Mouse (Mus musculus): Measurements from ENCODE around the gene Btf3. TPM values are rescaled to one million over a fixed set of nuclear protein-coding genes. Genes with fewer than 3 reads are reported as not detected.

The Btf3 gene
- polyA plus RNA-seq, 1 experiment from 2014 or later = 708 TPM

- no peak overlapping the region for H3K4me2 ChIP-seq (ENCODE audit: low read length)
- H3K4me1 ChIP-seq (replicated peaks; ENCODE audit: control insufficient read depth, insufficient read depth, low read length) = peaks cover 21% of the 10 kb centered on the region
- H3K27me3 ChIP-seq (replicated peaks; ENCODE audit: control insufficient read depth, insufficient read depth, low read length) = peaks cover 95% of the 10 kb centered on the region
- ATAC-seq (replicated peaks; ENCODE audit: low FRiP score, low TSS enrichment, low read depth) (no peak), DNase-seq (ENCODE audit: low spot score) (peak; percentile 63)
- H3K9ac ChIP-seq (ENCODE audit: low read length) = no peak overlapping the region
- no peak overlapping the region for H3K4me3 ChIP-seq (ENCODE audit: low read depth, low read length)
- H3K36me3 ChIP-seq (ENCODE audit: control insufficient read depth, insufficient read depth, low read length) = no peaks in the 10 kb centered on the region
- no peaks in the 10 kb centered on the region for H3K9me3 ChIP-seq (ENCODE audit: control insufficient read depth, low read length)
- 2% methylated on average over 18 of the region's 18 CpGs for WGBS
- no peak overlapping the region for H3K27ac ChIP-seq (ENCODE audit: low read depth)
Observed at GRCm38 (mm10) chr13:98357433-98358423, 40.9 kb upstream of the Btf3 start.

GRCm38 (mm10) chr13:98356973-98357425 lies 40.2 kb upstream of the Btf3 start:
- DNase-seq (ENCODE audit: low spot score) (no peak), ATAC-seq (replicated peaks; ENCODE audit: low FRiP score, low TSS enrichment, low read depth) (no peak)
- no peak overlapping the region for H3K4me3 ChIP-seq (ENCODE audit: low read depth, low read length)
- no peaks in the 10 kb centered on the region for H3K9me3 ChIP-seq (ENCODE audit: control insufficient read depth, low read length)
- 6% methylated on average over 6 of the region's 6 CpGs for WGBS
- H3K27me3 ChIP-seq (replicated peaks; ENCODE audit: control insufficient read depth, insufficient read depth, low read length) = peaks cover 95% of the 10 kb centered on the region
- H3K27ac ChIP-seq (ENCODE audit: low read depth) = no peak overlapping the region
- H3K9ac ChIP-seq (ENCODE audit: low read length) = no peak overlapping the region
- no peaks in the 10 kb centered on the region for H3K36me3 ChIP-seq (ENCODE audit: control insufficient read depth, insufficient read depth, low read length)
- peaks cover 21% of the 10 kb centered on the region for H3K4me1 ChIP-seq (replicated peaks; ENCODE audit: control insufficient read depth, insufficient read depth, low read length)
- no peak overlapping the region for H3K4me2 ChIP-seq (ENCODE audit: low read length)

- no peaks in the 10 kb centered on the region for H3K36me3 ChIP-seq (ENCODE audit: control insufficient read depth, insufficient read depth, low read length)
- H3K9ac ChIP-seq (ENCODE audit: low read length) = no peak overlapping the region
- H3K4me3 ChIP-seq (ENCODE audit: low read depth, low read length) = no peak overlapping the region
- no peak overlapping the region for H3K4me2 ChIP-seq (ENCODE audit: low read length)
- H3K27me3 ChIP-seq (replicated peaks; ENCODE audit: control insufficient read depth, insufficient read depth, low read length) = peaks cover 98% of the 10 kb centered on the region
- WGBS = 5% methylated on average over 9 of the region's 9 CpGs
- ATAC-seq (replicated peaks; ENCODE audit: low FRiP score, low TSS enrichment, low read depth) (no peak), DNase-seq (ENCODE audit: low spot score) (peak; percentile 62)
- H3K27ac ChIP-seq (ENCODE audit: low read depth) = no peak overlapping the region
- H3K4me1 ChIP-seq (replicated peaks; ENCODE audit: control insufficient read depth, insufficient read depth, low read length) = peaks cover 21% of the 10 kb centered on the region
- H3K9me3 ChIP-seq (ENCODE audit: control insufficient read depth, low read length) = no peaks in the 10 kb centered on the region
Observed at GRCm38 (mm10) chr13:98356176-98356972, 39.6 kb upstream of the Btf3 start.

- WGBS = under 1% methylated on average over 78 of the region's 81 CpGs
- H3K27ac ChIP-seq (ENCODE audit: low read depth) = no peak overlapping the region
- H3K4me3 ChIP-seq (ENCODE audit: low read depth, low read length) = peak overlapping the region; percentile 41
- 0 out of 2 replicates have a peak, but pooled peaks have one; percentile 22 for ATAC-seq (replicated peaks; ENCODE audit: low FRiP score, low TSS enrichment, low read depth)
- H3K4me2 ChIP-seq (ENCODE audit: low read length) = peak overlapping the region; percentile 74
- H3K4me1 ChIP-seq (replicated peaks; ENCODE audit: control insufficient read depth, insufficient read depth, low read length) = peaks cover 21% of the 10 kb centered on the region
- H3K9ac ChIP-seq (ENCODE audit: low read length) = 0 out of 2 replicates have a peak overlapping the region, but pooled peaks have one; percentile 10
- DNase-seq (ENCODE audit: low spot score) = peak; percentile 78
- H3K9me3 ChIP-seq (ENCODE audit: control insufficient read depth, low read length) = no peaks in the 10 kb centered on the region
- H3K27me3 ChIP-seq (replicated peaks; ENCODE audit: control insufficient read depth, insufficient read depth, low read length) = peaks cover 98% of the 10 kb centered on the region
- no peaks in the 10 kb centered on the region for H3K36me3 ChIP-seq (ENCODE audit: control insufficient read depth, insufficient read depth, low read length)
Observed at GRCm38 (mm10) chr13:98355559-98356111, 38.8 kb upstream of the Btf3 start.

- Histone ChIP-seq H3K27ac (ENCODE audit: low read depth) (no peak overlapping the region), H3K36me3 (ENCODE audit: control insufficient read depth, insufficient read depth, low read length) (no peaks in the 10 kb centered on the region), H3K4me1 (replicated peaks; ENCODE audit: control insufficient read depth, insufficient read depth, low read length) (peaks cover 21% of the 10 kb centered on the region), H3K9ac (ENCODE audit: low read length) (0 out of 2 replicates have a peak overlapping the region, but pooled peaks have one; percentile 10), H3K9me3 (ENCODE audit: control insufficient read depth, low read length) (no peaks in the 10 kb centered on the region), H3K27me3 (replicated peaks; ENCODE audit: control insufficient read depth, insufficient read depth, low read length) (peaks cover 98% of the 10 kb centered on the region), H3K4me3 (ENCODE audit: low read depth, low read length) (peak overlapping the region; percentile 41), H3K4me2 (ENCODE audit: low read length) (peak overlapping the region; percentile 74)
- under 1% methylated on average over 91 of the region's 102 CpGs for WGBS
- DNase-seq (ENCODE audit: low spot score) = peak; percentile 87
- ATAC-seq (replicated peaks; ENCODE audit: low FRiP score, low TSS enrichment, low read depth) = no peak
Observed at GRCm38 (mm10) chr13:98354871-98355558, 38.2 kb upstream of the Btf3 start.

GRCm38 (mm10) chr13:98354090-98354801 lies 37.4 kb upstream of the Btf3 start, which contains the start of gene Foxd1:
Foxd1 (plus strand) TSS chr13:98354242.
- peaks cover 21% of the 10 kb centered on the region for H3K4me1 ChIP-seq (replicated peaks; ENCODE audit: control insufficient read depth, insufficient read depth, low read length)
- peak within 1 kb of the TSS; percentile 74 for H3K4me2 ChIP-seq (ENCODE audit: low read length)
- H3K27ac ChIP-seq (ENCODE audit: low read depth) = no peak within 1 kb of the TSS
- ATAC-seq (replicated peaks; ENCODE audit: low FRiP score, low TSS enrichment, low read depth) (peak; percentile 84), DNase-seq (ENCODE audit: low spot score) (peak; percentile 88)
- no peaks in the 10 kb centered on the region for H3K9me3 ChIP-seq (ENCODE audit: control insufficient read depth, low read length)
- H3K9ac ChIP-seq (ENCODE audit: low read length) = no peak within 1 kb of the TSS
- H3K36me3 ChIP-seq (ENCODE audit: control insufficient read depth, insufficient read depth, low read length) = no peaks in the 10 kb centered on the region
- under 1% methylated on average over 72 of the region's 76 CpGs for WGBS
- H3K27me3 ChIP-seq (replicated peaks; ENCODE audit: control insufficient read depth, insufficient read depth, low read length) = peaks cover 97% of the 10 kb centered on the region
- H3K4me3 ChIP-seq (ENCODE audit: low read depth, low read length) = peak within 1 kb of the TSS; percentile 41

GRCm38 (mm10) chr13:98353709-98354089 lies 36.9 kb upstream of the Btf3 start:
- no peak for DNase-seq (ENCODE audit: low spot score)
- Histone ChIP-seq H3K36me3 (ENCODE audit: control insufficient read depth, insufficient read depth, low read length) (no peaks in the 10 kb centered on the region), H3K9ac (ENCODE audit: low read length) (no peak overlapping the region), H3K4me2 (ENCODE audit: low read length) (peak overlapping the region; percentile 74), H3K27ac (ENCODE audit: low read depth) (no peak overlapping the region), H3K4me3 (ENCODE audit: low read depth, low read length) (peak overlapping the region; percentile 41), H3K27me3 (replicated peaks; ENCODE audit: control insufficient read depth, insufficient read depth, low read length) (peaks cover 92% of the 10 kb centered on the region), H3K4me1 (replicated peaks; ENCODE audit: control insufficient read depth, insufficient read depth, low read length) (peaks cover 21% of the 10 kb centered on the region), H3K9me3 (ENCODE audit: control insufficient read depth, low read length) (no peaks in the 10 kb centered on the region)
- 0 out of 2 replicates have a peak, but pooled peaks have one; percentile 19 for ATAC-seq (replicated peaks; ENCODE audit: low FRiP score, low TSS enrichment, low read depth)
- WGBS = under 1% methylated on average over 13 of the region's 13 CpGs

All from intestine, embryonic 14.5 days (tissue).